9 mouse cellular contexts compared by ENCODE assay signal in genomic region chr7:58399651-58400050, GRCm38 (mm10).
DNase-seq lines count a peak whose midpoint lies in the region; ATAC-seq and TF ChIP-seq lines count a peak whose summit lies in the region.
"Had no signal": no experiment of that assay in that cellular context is flagged by ENCODE, and none has a peak within 500 bp of the region (broad histone marks: within the 10 kb centered on the region; RNA-seq: fewer than 3 reads in every experiment).

No protein-coding gene starts in this region.

- peak overlapping the region; percentile 85 for H3K4me3 ChIP-seq in gastrocnemius, adult 2 months
- peak overlapping the region; percentile 21 for H3K4me3 ChIP-seq in C2C12 (ENCODE audit: insufficient read depth, poor library complexity, severe bottlenecking)
- H3K4me3 ChIP-seq in forebrain, embryonic 13.5 days, result peak overlapping the region; percentile 47
- peak overlapping the region; percentile 62 for H3K4me3 ChIP-seq in liver, embryonic 13.5 days (replicated peaks)
- H3K4me3 ChIP-seq in stomach, embryonic 14.5 days (ENCODE audit: low read depth, low read length), result peak overlapping the region; percentile 49

- no peak for DNase-seq in gastrocnemius, adult 2 months
- no peak for DNase-seq in gastrocnemius, postnatal 4 days (ENCODE audit: low spot score in 2 of 2)
- DNase-seq in liver, embryonic 13.5 days, result no peak
- DNase-seq in cerebellum, postnatal 36 days, result no peak
- no peak for DNase-seq in layer of hippocampus, adult 9-11 months

- H3K9me3 ChIP-seq in forebrain, embryonic 13.5 days (replicated peaks), result no peaks in the 10 kb centered on the region
- no peaks in the 10 kb centered on the region for H3K9me3 ChIP-seq in liver, embryonic 13.5 days (replicated peaks)
- H3K9me3 ChIP-seq in stomach, embryonic 14.5 days (ENCODE audit: control insufficient read depth, low read depth, low read length), result no peaks in the 10 kb centered on the region

- intact Hi-C loops in gastrocnemius, adult 2 months (cut with DNase I), result no loop called here

- peak overlapping the region; percentile 57 for H3K9ac ChIP-seq in forebrain, embryonic 13.5 days
- no peak overlapping the region; the same call in 1 of the 2 replicates for H3K9ac ChIP-seq in liver, embryonic 13.5 days
- H3K9ac ChIP-seq in stomach, embryonic 14.5 days (replicated peaks; ENCODE audit: low read depth, low read length), result no peak overlapping the region

- H3K27ac ChIP-seq in gastrocnemius, adult 2 months, result peak overlapping the region; percentile 76
- H3K27ac ChIP-seq in forebrain, embryonic 13.5 days, result no peak overlapping the region
- H3K27ac ChIP-seq in liver, embryonic 13.5 days, result no peak overlapping the region
- H3K27ac ChIP-seq in stomach, embryonic 14.5 days (ENCODE audit: low read length), result peak overlapping the region; percentile 35

- ATAC-seq in forebrain, embryonic 13.5 days, result peak; percentile 7
- ATAC-seq in liver, embryonic 13.5 days (ENCODE audit: low read depth), result no peak
- ATAC-seq in stomach, embryonic 14.5 days (ENCODE audit: insufficient number of reproducible peaks, insufficient read depth, low FRiP score, low read depth), result no peak

- no peaks in the 10 kb centered on the region for H3K36me3 ChIP-seq in C2C12 (ENCODE audit: control insufficient read depth, insufficient read depth)
- H3K36me3 ChIP-seq in forebrain, embryonic 13.5 days (ENCODE audit: poor library complexity, severe bottlenecking), result no peaks in the 10 kb centered on the region
- no peaks in the 10 kb centered on the region for H3K36me3 ChIP-seq in liver, embryonic 13.5 days
- H3K36me3 ChIP-seq in stomach, embryonic 14.5 days (ENCODE audit: control insufficient read depth, insufficient read depth, low read length), result no peaks in the 10 kb centered on the region
- H3K36me3 ChIP-seq: G1E had no signal

- H3K79me2 ChIP-seq in C2C12 (ENCODE audit: control insufficient read depth, insufficient read depth), result no peaks in the 10 kb centered on the region

- peak overlapping the region; percentile 53 for H3K4me2 ChIP-seq in forebrain, embryonic 13.5 days
- peak overlapping the region; percentile 69 for H3K4me2 ChIP-seq in liver, embryonic 13.5 days
- peak overlapping the region; percentile 41 for H3K4me2 ChIP-seq in stomach, embryonic 14.5 days (replicated peaks; ENCODE audit: low read depth, low read length)

- no peaks in the 10 kb centered on the region for H3K79me3 ChIP-seq in C2C12 (ENCODE audit: low read depth)

- peaks cover 11% of the 10 kb centered on the region; the same call in 1 of the 2 replicates for H3K4me1 ChIP-seq in forebrain, embryonic 13.5 days
- peaks cover 22% of the 10 kb centered on the region for H3K4me1 ChIP-seq in liver, embryonic 13.5 days (replicated peaks)
- H3K4me1 ChIP-seq in stomach, embryonic 14.5 days (ENCODE audit: control insufficient read depth, insufficient read depth, low read length), result no peaks in the 10 kb centered on the region

- peak overlapping the region; percentile 47 for H3ac ChIP-seq in C2C12 (ENCODE audit: control insufficient read depth, insufficient read length, low read depth)

- no peak for TF ChIP-seq CTCF in gastrocnemius, adult 2 months (IDR thresholded peaks at IDR 0.05)
- no peak for TF ChIP-seq CTCF in C2C12 (IDR thresholded peaks at IDR 0.05; ENCODE audit: control insufficient read depth, insufficient read depth, insufficient read length)

- no peaks in the 10 kb centered on the region for H3K27me3 ChIP-seq in C2C12 (ENCODE audit: control insufficient read depth, insufficient read depth, insufficient read length)
- no peaks in the 10 kb centered on the region for H3K27me3 ChIP-seq in forebrain, embryonic 13.5 days
- H3K27me3 ChIP-seq in liver, embryonic 13.5 days, result no peaks in the 10 kb centered on the region
- no peaks in the 10 kb centered on the region for H3K27me3 ChIP-seq in stomach, embryonic 14.5 days (ENCODE audit: control insufficient read depth, insufficient read depth, low read length)

- WGBS in forebrain, embryonic 13.5 days, result 38% methylated on average over 5 of the region's 5 CpGs
- WGBS in liver, embryonic 13.5 days (ENCODE audit: insufficient replicate concordance), result 37% methylated on average over 5 of the region's 5 CpGs
- WGBS in stomach, embryonic 14.5 days, result 28% methylated on average over 5 of the region's 5 CpGs

TF ChIP-seq in C2C12, 6 proteins besides CTCF, POLR2A, EP300 and RAD21:
- TF ChIP-seq FOSL1 (IDR thresholded peaks at IDR 0.05; ENCODE audit: insufficient read depth, low read length, poor library complexity, severe bottlenecking), result no peak
- no peak for TF ChIP-seq MYOD1 (IDR thresholded peaks at IDR 0.05; ENCODE audit: control insufficient read depth, insufficient read length, low read depth)
- TF ChIP-seq MAX (IDR thresholded peaks at IDR 0.05), result no peak
- TF ChIP-seq USF1 (IDR thresholded peaks at IDR 0.05; ENCODE audit: low read depth), result no peak
- no peak for TF ChIP-seq MYOG (IDR thresholded peaks at IDR 0.05; ENCODE audit: control insufficient read depth, extremely low read depth, insufficient read length)
- no peak for TF ChIP-seq CEBPB (IDR thresholded peaks at IDR 0.05; ENCODE audit: low read depth)

Comparison
In these comparisons a context has a peak if more than half of its experiments do, and no peak if none do; other contexts are left out.
1. H3K27ac ChIP-seq: peak in gastrocnemius, adult 2 months (single experiment) and stomach, embryonic 14.5 days (single experiment); none in forebrain, embryonic 13.5 days (single experiment) and liver, embryonic 13.5 days (single experiment).
2. H3K4me3 ChIP-seq: peak in every context shown above with its lines; median percentile 85 in gastrocnemius, adult 2 months; 62 in liver, embryonic 13.5 days; 49 in stomach, embryonic 14.5 days; 47 in forebrain, embryonic 13.5 days; 21 in C2C12.
3. Peak in every context shown above with its lines, with median percentiles within 50 percentile points of each other: H3K4me2 ChIP-seq.